Mouse (Mus musculus): ENCODE results near the gene Fbxw4.

DNA sequence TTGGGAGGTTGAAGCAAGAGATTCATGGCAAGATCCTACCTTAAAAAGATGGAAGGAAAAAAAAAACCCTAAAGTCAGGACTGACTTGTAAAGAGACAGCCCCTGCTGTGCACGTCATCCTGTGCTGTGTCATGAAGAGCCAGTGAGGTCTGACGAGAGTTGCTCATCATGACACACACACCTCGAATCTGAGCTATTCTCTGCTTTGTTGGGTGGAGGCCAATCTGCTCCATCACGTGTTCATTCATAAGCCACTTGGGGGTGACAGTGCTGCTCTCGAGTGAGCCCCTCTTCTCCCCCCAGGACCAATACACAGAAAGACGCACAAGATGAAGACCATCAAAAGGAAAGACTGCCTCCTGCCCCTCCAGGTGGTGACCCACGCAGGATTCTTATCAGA is 126.5 kb downstream of the Fbxw4 start:
- TF ChIP-seq CTCF (IDR thresholded peaks at IDR 0.05; ENCODE audit: borderline replicate concordance, control insufficient read depth, extremely low read depth, insufficient read depth, low read length, poor library complexity) (no peak), POLR2A (IDR thresholded peaks at IDR 0.05; ENCODE audit: control insufficient read depth, extremely low read depth, insufficient read depth, low read length, poor library complexity) (no peak)
